Mouse (Mus musculus): Measurements from ENCODE around the gene Sco1. TPM values are rescaled to one million over a fixed set of nuclear protein-coding genes. Genes with fewer than 3 reads are reported as not detected.

The Sco1 gene
- total RNA-seq, 1 experiment from 2014 or later, result 17.9 TPM

- ATAC-seq (replicated peaks; ENCODE audit: insufficient number of reproducible peaks, low FRiP score, low TSS enrichment, poor library complexity, severe bottlenecking), result no peak
These were observed 52.2 kb downstream of the Sco1 start for GRCm38 (mm10) chr11:67104714-67105113.

GRCm38 (mm10) chr11:67105689-67106088 is 53.2 kb downstream of the Sco1 start:
- no peak for ATAC-seq (replicated peaks; ENCODE audit: insufficient number of reproducible peaks, low FRiP score, low TSS enrichment, poor library complexity, severe bottlenecking)

- ATAC-seq (replicated peaks; ENCODE audit: insufficient number of reproducible peaks, low FRiP score, low TSS enrichment, poor library complexity, severe bottlenecking), result no peak
These were observed 54.5 kb downstream of the Sco1 start for GRCm38 (mm10) chr11:67106973-67107372.

- peak; percentile 62 for ATAC-seq (replicated peaks; ENCODE audit: insufficient number of reproducible peaks, low FRiP score, low TSS enrichment, poor library complexity, severe bottlenecking)
These were observed 57.9 kb downstream of the Sco1 start for GRCm38 (mm10) chr11:67110168-67110948.

GRCm38 (mm10) chr11:67112019-67112850 is 59.8 kb downstream of the Sco1 start:
- ATAC-seq (replicated peaks; ENCODE audit: insufficient number of reproducible peaks, low FRiP score, low TSS enrichment, poor library complexity, severe bottlenecking), result 0 out of 2 replicates have a peak, but pooled peaks have one; percentile 33

GRCm38 (mm10) chr11:67112851-67113202 is 60.4 kb downstream of the Sco1 start:
- ATAC-seq (replicated peaks; ENCODE audit: insufficient number of reproducible peaks, low FRiP score, low TSS enrichment, poor library complexity, severe bottlenecking), result peak; percentile 71

GRCm38 (mm10) chr11:67113381-67113780 is 60.9 kb downstream of the Sco1 start:
- no peak for ATAC-seq (replicated peaks; ENCODE audit: insufficient number of reproducible peaks, low FRiP score, low TSS enrichment, poor library complexity, severe bottlenecking)

- ATAC-seq (replicated peaks; ENCODE audit: insufficient number of reproducible peaks, low FRiP score, low TSS enrichment, poor library complexity, severe bottlenecking), result no peak
These were observed 61.8 kb downstream of the Sco1 start for GRCm38 (mm10) chr11:67114261-67114660.

GRCm38 (mm10) chr11:67114901-67115300 is 62.4 kb downstream of the Sco1 start:
- no peak for ATAC-seq (replicated peaks; ENCODE audit: insufficient number of reproducible peaks, low FRiP score, low TSS enrichment, poor library complexity, severe bottlenecking)

Other genes starting within 250 kb of the Sco1 start
- gene Pirt, start 140.7 kb upstream of the Sco1 start, total RNA-seq (2017), result not detected in 3 replicates
- gene Tmem238l, start 96.0 kb upstream of the Sco1 start, total RNA-seq (2017), result not detected in 3 replicates
- 1.3 to 4.1 TPM in 2 of 3 replicates, not detected in the other for gene Tmem220, start 27.5 kb upstream of the Sco1 start, total RNA-seq (2017)
- gene Adprm, start 76 bp upstream of the Sco1 start, total RNA-seq (2017), result 32.8 to 44.4 TPM (median 35.9 TPM) in 3 replicates
- gene Myh3, start 25.6 kb downstream of the Sco1 start, total RNA-seq (2017), result not detected in 3 replicates
- gene Myh2, start 118.4 kb downstream of the Sco1 start, total RNA-seq (2017), result not detected in 3 replicates
- not detected in 3 replicates for gene Myh1, start 147.4 kb downstream of the Sco1 start, total RNA-seq (2017)
- gene Myh4, start 185.4 kb downstream of the Sco1 start, total RNA-seq (2017), result not detected in 3 replicates
- not detected in 3 replicates for gene Myh8, start 224.5 kb downstream of the Sco1 start, total RNA-seq (2017)